Mouse (Mus musculus) neural tube, embryonic 11.5 days (tissue): ENCODE measurements around the gene Efnb2. TPM values are rescaled to one million over a fixed set of nuclear protein-coding genes. Genes with fewer than 3 reads are reported as not detected.

Experiments used
- ATAC-seq: fragments of 200-750 bp; cut with Nextera tagmentation; 2 replicates; pipeline ENCODE4 v1.8.0; 2017; ENCODE audit warnings: moderate number of reproducible peaks, mild to moderate bottlenecking, moderate TSS enrichment, moderate library complexity; ENCODE audit not compliant: insufficient read depth, low FRiP score, low TSS enrichment
- DNase-seq: peaks from one replicate; pipeline ENCODE4 v3.0.0-alpha.2; 2015; ENCODE audit warnings: low spot score
- H3K27ac ChIP-seq: fragments of 300-500 bp; sonication (generic); 2 replicates; pipeline ENCODE4 v1.5.1; 2014; ENCODE audit warnings: low read depth, mild to moderate bottlenecking, low read length
- H3K27me3 ChIP-seq: fragments of 300-500 bp; sonication (generic); 2 replicates; pipeline ENCODE4 v1.6.1; 2014; ENCODE audit warnings: mild to moderate bottlenecking, low read length, mixed read lengths; ENCODE audit not compliant: control insufficient read depth, insufficient read depth
- H3K36me3 ChIP-seq: fragments of 300-500 bp; sonication (generic); 2 replicates; pipeline ENCODE4 v1.6.1; 2014; ENCODE audit warnings: mild to moderate bottlenecking, low read length, moderate library complexity, mixed read lengths; ENCODE audit not compliant: control insufficient read depth, insufficient read depth
- H3K4me1 ChIP-seq: fragments of 300-500 bp; sonication (generic); 2 replicates; pipeline ENCODE4 v1.6.1; 2014; ENCODE audit warnings: low read length, mixed read lengths; ENCODE audit not compliant: control insufficient read depth, insufficient read depth
- H3K4me2 ChIP-seq: fragments of 300-500 bp; sonication (generic); 2 replicates; pipeline ENCODE4 v1.6.1; 2014; ENCODE audit warnings: low read depth, mild to moderate bottlenecking, moderate library complexity
- H3K4me3 ChIP-seq: fragments of 300-500 bp; sonication (generic); 2 replicates; pipeline ENCODE4 v1.5.1; 2014; ENCODE audit warnings: low read depth, low read length
- H3K9ac ChIP-seq: fragments of 300-500 bp; sonication (generic); 2 replicates; pipeline ENCODE4 v1.6.1; 2014; ENCODE audit warnings: mild to moderate bottlenecking, low read length
- H3K9me3 ChIP-seq: fragments of 300-500 bp; sonication (generic); 2 replicates; pipeline ENCODE4 v1.6.1; 2016; ENCODE audit warnings: low read length; ENCODE audit not compliant: control insufficient read depth
- WGBS: fragments of 180-500 bp; shearing (Covaris S2); extraction: QIAGEN DNeasy Blood & Tissue Kit; methylation state at CpG from one replicate; pipeline ENCODE4 v1.1.7; 2014; 5-methylcytosine and 5-hydroxymethylcytosine counted together
- polyA plus RNA-seq: library from polyadenylated mRNA; unstranded; fragments of >200 nt; fragmentation: Nextera tagmentation; extraction: Ambion mirVana; gene quantifications from 2 replicates; pipeline ENCODE4 v1.2.1, GENCODE M21; 2014

Gene Efnb2
- polyA plus RNA-seq, 1 experiment from 2014 or later = 37.9 TPM

- H3K4me2 ChIP-seq = no peak overlapping the region
- no peak overlapping the region for H3K4me3 ChIP-seq
- WGBS = 72% methylated on average over 7 of the region's 7 CpGs
- H3K9me3 ChIP-seq = no peaks in the 10 kb centered on the region
- H3K4me1 ChIP-seq = peaks cover 33% of the 10 kb centered on the region
- H3K36me3 ChIP-seq = no peaks in the 10 kb centered on the region
- H3K27me3 ChIP-seq = no peaks in the 10 kb centered on the region
- H3K27ac ChIP-seq = no peak overlapping the region
- DNase-seq = no peak
- no peak for ATAC-seq
- no peak overlapping the region for H3K9ac ChIP-seq
Observed at GRCm38 (mm10) chr8:8648686-8649085, 12.4 kb downstream of the Efnb2 start.

GRCm38 (mm10) chr8:8647824-8648223 is 13.2 kb downstream of the Efnb2 start:
- H3K27me3 ChIP-seq = no peaks in the 10 kb centered on the region
- H3K36me3 ChIP-seq = no peaks in the 10 kb centered on the region
- H3K27ac ChIP-seq = no peak overlapping the region
- DNase-seq (no peak), ATAC-seq (no peak)
- no peak overlapping the region for H3K9ac ChIP-seq
- H3K4me3 ChIP-seq = no peak overlapping the region
- peaks cover 24% of the 10 kb centered on the region for H3K4me1 ChIP-seq
- H3K4me2 ChIP-seq = no peak overlapping the region
- WGBS = 80% methylated on average over 7 of the region's 7 CpGs
- no peaks in the 10 kb centered on the region for H3K9me3 ChIP-seq

GRCm38 (mm10) chr8:8647319-8647718 is 13.7 kb downstream of the Efnb2 start:
- DNase-seq (no peak), ATAC-seq (no peak)
- H3K27ac ChIP-seq = no peak overlapping the region
- H3K36me3 ChIP-seq = no peaks in the 10 kb centered on the region
- H3K9me3 ChIP-seq = no peaks in the 10 kb centered on the region
- peaks cover 20% of the 10 kb centered on the region for H3K4me1 ChIP-seq
- H3K4me3 ChIP-seq = no peak overlapping the region
- no peak overlapping the region for H3K4me2 ChIP-seq
- no peaks in the 10 kb centered on the region for H3K27me3 ChIP-seq
- no peak overlapping the region for H3K9ac ChIP-seq
- 76% methylated on average over 3 of the region's 3 CpGs for WGBS

- Histone ChIP-seq H3K9ac (no peak overlapping the region), H3K4me2 (no peak overlapping the region), H3K4me3 (no peak overlapping the region), H3K27ac (no peak overlapping the region), H3K9me3 (no peaks in the 10 kb centered on the region), H3K36me3 (no peaks in the 10 kb centered on the region), H3K27me3 (no peaks in the 10 kb centered on the region), H3K4me1 (peaks cover 19% of the 10 kb centered on the region)
- ATAC-seq (no peak), DNase-seq (no peak)
- WGBS = 74% methylated on average over 11 of the region's 11 CpGs
Observed at GRCm38 (mm10) chr8:8644160-8644915, 16.7 kb downstream of the Efnb2 start.

GRCm38 (mm10) chr8:8640264-8640588 is 20.8 kb downstream of the Efnb2 start:
- no peak overlapping the region for H3K4me3 ChIP-seq
- ATAC-seq (no peak), DNase-seq (no peak)
- H3K27me3 ChIP-seq = no peaks in the 10 kb centered on the region
- 0 out of 2 replicates have a peak, but pooled peaks cover 8% of the 10 kb centered on the region for H3K4me1 ChIP-seq
- WGBS = 8% methylated on average over 4 of the region's 4 CpGs
- no peak overlapping the region for H3K27ac ChIP-seq
- H3K36me3 ChIP-seq = peaks cover 3% of the 10 kb centered on the region; the same call in 1 of the 2 replicates
- no peak overlapping the region for H3K9ac ChIP-seq
- H3K4me2 ChIP-seq = no peak overlapping the region
- no peaks in the 10 kb centered on the region for H3K9me3 ChIP-seq

- ATAC-seq = no peak
- Histone ChIP-seq H3K27ac (no peak overlapping the region), H3K9me3 (no peaks in the 10 kb centered on the region), H3K4me1 (0 out of 2 replicates have a peak, but pooled peaks cover 6% of the 10 kb centered on the region), H3K27me3 (no peaks in the 10 kb centered on the region), H3K9ac (no peak overlapping the region), H3K4me2 (no peak overlapping the region), H3K36me3 (peaks cover 3% of the 10 kb centered on the region; the same call in 1 of the 2 replicates), H3K4me3 (no peak overlapping the region)
- 28% methylated on average over 8 of the region's 8 CpGs for WGBS
- DNase-seq = no peak
Observed at GRCm38 (mm10) chr8:8639569-8640263, 21.3 kb downstream of the Efnb2 start.

- Histone ChIP-seq H3K4me3 (no peak overlapping the region), H3K9me3 (no peaks in the 10 kb centered on the region), H3K4me2 (no peak overlapping the region), H3K4me1 (no peaks in the 10 kb centered on the region), H3K27ac (no peak overlapping the region), H3K36me3 (peaks cover 3% of the 10 kb centered on the region; the same call in 1 of the 2 replicates), H3K27me3 (no peaks in the 10 kb centered on the region), H3K9ac (no peak overlapping the region)
- WGBS = 59% methylated on average over 7 of the region's 7 CpGs
- ATAC-seq (no peak), DNase-seq (no peak)
Observed at GRCm38 (mm10) chr8:8631394-8631793, 29.6 kb downstream of the Efnb2 start.

- no peak for DNase-seq
- Histone ChIP-seq H3K9ac (no peak overlapping the region), H3K4me2 (no peak overlapping the region), H3K27ac (no peak overlapping the region), H3K9me3 (no peaks in the 10 kb centered on the region), H3K27me3 (no peaks in the 10 kb centered on the region), H3K4me1 (peaks cover 14% of the 10 kb centered on the region), H3K4me3 (no peak overlapping the region), H3K36me3 (peaks cover 14% of the 10 kb centered on the region)
- ATAC-seq = no peak
- 62% methylated on average over 7 of the region's 7 CpGs for WGBS
Observed at GRCm38 (mm10) chr8:8624017-8624416, 37.0 kb downstream of the Efnb2 start.

GRCm38 (mm10) chr8:8623486-8623885 is 37.6 kb downstream of the Efnb2 start:
- 72% methylated on average over 8 of the region's 8 CpGs for WGBS
- no peak overlapping the region for H3K4me2 ChIP-seq
- no peak overlapping the region for H3K27ac ChIP-seq
- H3K4me3 ChIP-seq = no peak overlapping the region
- no peaks in the 10 kb centered on the region for H3K27me3 ChIP-seq
- peaks cover 14% of the 10 kb centered on the region for H3K36me3 ChIP-seq
- H3K4me1 ChIP-seq = peaks cover 14% of the 10 kb centered on the region
- DNase-seq = no peak
- ATAC-seq = no peak
- H3K9ac ChIP-seq = no peak overlapping the region
- H3K9me3 ChIP-seq = no peaks in the 10 kb centered on the region
